Mouse (Mus musculus): Measurements from ENCODE around the gene Gm3409. TPM values are rescaled to one million over a fixed set of nuclear protein-coding genes. Genes with fewer than 3 reads are reported as not detected.
"Not testable (repeated sequence)": the region's sequence is repeated elsewhere in the genome, so short reads cannot be mapped to it uniquely, and the experiment has no call there.

Gene Gm3409
- polyA plus RNA-seq (2012; rRNA removed) (not detected in 2 replicates), polyA plus RNA-seq (2014; fragmentation: Nextera tagmentation; extraction: Ambion mirVana) (not detected in 2 replicates)

DNA sequence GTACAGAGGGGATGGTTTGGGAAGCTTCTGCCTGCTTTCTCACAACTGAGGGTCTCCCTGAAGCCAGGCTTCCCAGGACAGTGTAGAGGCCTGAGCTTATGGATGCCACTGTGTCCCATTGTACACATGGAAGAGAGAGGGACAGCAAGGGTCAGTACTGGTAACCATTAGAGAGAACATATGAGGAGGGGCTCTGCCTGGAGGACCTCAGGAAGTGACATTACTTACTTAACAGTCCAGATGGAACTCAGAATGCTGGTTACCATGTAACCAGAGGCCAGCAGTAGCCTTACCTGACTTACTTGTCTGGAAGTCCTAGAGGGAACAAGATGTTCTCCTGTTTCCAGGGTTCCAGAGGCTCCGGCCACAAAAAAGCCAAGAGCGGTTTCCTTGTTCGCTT lies at the start of gene Gm3409:
Gm3409 (plus strand) TSS at position 301 of the 400 bp plus-strand sequence.
- ATAC-seq (ENCODE audit: insufficient read depth); H3K36me3 ChIP-seq (replicated peaks; ENCODE audit: control insufficient read depth, insufficient read depth, low read depth); DNase-seq (ENCODE audit: low read depth in 3 of 3, low spot score in 3 of 3); H3K4me2 ChIP-seq (ENCODE audit: low read depth); H3K9me3 ChIP-seq (ENCODE audit: control insufficient read depth, low read length); H3K27ac ChIP-seq; H3K4me1 ChIP-seq (replicated peaks; ENCODE audit: control insufficient read depth in 2 of 2, insufficient read depth in 2 of 2, low read length in 1 of 2); H3K9ac ChIP-seq (replicated peaks); H3K27me3 ChIP-seq (ENCODE audit: control insufficient read depth, insufficient read depth, low read length); H3K4me3 ChIP-seq (ENCODE audit: insufficient read depth in 1 of 2, low read depth in 2 of 2, low read length in 2 of 2): not testable (repeated sequence)
- 74% methylated on average over 3 of the region's 3 CpGs for WGBS (ENCODE audit: insufficient replicate concordance)

DNA sequence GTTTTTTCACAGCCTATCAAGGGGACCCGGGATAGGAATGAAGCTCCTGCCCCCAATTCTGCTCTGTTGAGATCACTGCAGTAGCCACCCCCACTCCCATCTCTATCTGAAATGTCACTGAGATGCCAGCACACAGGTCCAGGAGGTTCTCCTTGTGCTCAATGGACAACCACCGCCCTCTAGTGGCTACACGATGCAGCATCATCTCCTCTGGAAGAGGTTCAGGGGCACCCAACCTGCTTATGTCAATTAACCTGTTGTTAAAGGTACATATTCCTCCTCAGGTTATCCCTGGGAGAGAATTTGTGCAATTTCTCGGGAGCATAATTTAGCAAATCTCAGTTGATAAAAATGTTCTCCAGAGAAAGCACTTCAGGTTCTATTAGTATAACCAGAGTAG lies 48.5 kb upstream of the Gm3409 start:
- peak; percentile 45 for TF ChIP-seq CTCF (IDR thresholded peaks at IDR 0.05; ENCODE audit: low read depth)
- not testable (repeated sequence) for H3K27ac ChIP-seq; H3K4me2 ChIP-seq (ENCODE audit: low read depth); DNase-seq (ENCODE audit: low read depth in 3 of 3, low spot score in 3 of 3); H3K27me3 ChIP-seq (ENCODE audit: control insufficient read depth, insufficient read depth, low read length); H3K9me3 ChIP-seq (ENCODE audit: control insufficient read depth, low read length); H3K4me1 ChIP-seq (replicated peaks; ENCODE audit: control insufficient read depth in 2 of 2, insufficient read depth in 2 of 2, low read length in 1 of 2); ATAC-seq (ENCODE audit: insufficient read depth); H3K36me3 ChIP-seq (replicated peaks; ENCODE audit: control insufficient read depth, insufficient read depth, low read depth); H3K4me3 ChIP-seq (ENCODE audit: insufficient read depth in 1 of 2, low read depth in 2 of 2, low read length in 2 of 2); H3K9ac ChIP-seq (replicated peaks)
- WGBS (ENCODE audit: insufficient replicate concordance), result 8% methylated on average over 3 of the region's 4 CpGs

DNA sequence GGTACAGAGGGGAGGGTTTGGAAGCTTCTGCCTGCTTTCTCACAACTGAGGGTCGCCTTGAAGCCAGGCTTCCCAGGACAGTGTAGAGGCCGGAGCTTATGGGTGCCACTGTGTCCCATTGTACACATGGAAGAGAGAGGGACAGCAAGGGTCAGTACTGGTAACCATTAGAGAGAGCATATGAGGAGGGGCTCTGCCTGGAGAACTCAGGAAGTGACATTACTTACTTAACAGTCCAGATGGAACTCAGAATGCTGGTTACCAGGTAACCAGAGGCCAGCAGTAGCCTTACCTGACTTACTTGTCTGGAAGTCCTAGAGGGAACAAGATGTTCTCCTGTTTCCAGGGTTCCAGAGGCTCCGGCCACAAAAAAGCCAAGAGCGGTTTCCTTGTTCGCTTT lies 46.4 kb upstream of the Gm3409 start, which contains the start of gene Gm6370:
Gm6370 (plus strand) TSS at position 301 of the 400 bp plus-strand sequence.
- H3K9ac ChIP-seq (replicated peaks); H3K4me1 ChIP-seq (replicated peaks; ENCODE audit: control insufficient read depth in 2 of 2, insufficient read depth in 2 of 2, low read length in 1 of 2); H3K9me3 ChIP-seq (ENCODE audit: control insufficient read depth, low read length); H3K4me2 ChIP-seq (ENCODE audit: low read depth); H3K27me3 ChIP-seq (ENCODE audit: control insufficient read depth, insufficient read depth, low read length); H3K36me3 ChIP-seq (replicated peaks; ENCODE audit: control insufficient read depth, insufficient read depth, low read depth); H3K4me3 ChIP-seq (ENCODE audit: insufficient read depth in 1 of 2, low read depth in 2 of 2, low read length in 2 of 2); ATAC-seq (ENCODE audit: insufficient read depth); H3K27ac ChIP-seq; DNase-seq (ENCODE audit: low read depth in 3 of 3, low spot score in 3 of 3): not testable (repeated sequence)
- WGBS (ENCODE audit: insufficient replicate concordance), result no CpG with 5 or more reads among the region's 5 CpGs

DNA sequence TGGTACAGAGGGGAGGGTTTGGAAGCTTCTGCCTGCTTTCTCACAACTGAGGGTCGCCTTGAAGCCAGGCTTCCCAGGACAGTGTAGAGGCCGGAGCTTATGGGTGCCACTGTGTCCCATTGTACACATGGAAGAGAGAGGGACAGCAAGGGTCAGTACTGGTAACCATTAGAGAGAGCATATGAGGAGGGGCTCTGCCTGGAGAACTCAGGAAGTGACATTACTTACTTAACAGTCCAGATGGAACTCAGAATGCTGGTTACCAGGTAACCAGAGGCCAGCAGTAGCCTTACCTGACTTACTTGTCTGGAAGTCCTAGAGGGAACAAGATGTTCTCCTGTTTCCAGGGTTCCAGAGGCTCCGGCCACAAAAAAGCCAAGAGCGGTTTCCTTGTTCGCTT lies 35.3 kb upstream of the Gm3409 start, which contains the start of gene 4930449I24Rik:
4930449I24Rik (plus strand) TSS at position 301 of the 400 bp plus-strand sequence.
- DNase-seq (ENCODE audit: low read depth in 3 of 3, low spot score in 3 of 3); H3K4me3 ChIP-seq (ENCODE audit: insufficient read depth in 1 of 2, low read depth in 2 of 2, low read length in 2 of 2); H3K9ac ChIP-seq (replicated peaks); H3K27me3 ChIP-seq (ENCODE audit: control insufficient read depth, insufficient read depth, low read length); H3K27ac ChIP-seq; H3K36me3 ChIP-seq (replicated peaks; ENCODE audit: control insufficient read depth, insufficient read depth, low read depth); H3K4me2 ChIP-seq (ENCODE audit: low read depth); ATAC-seq (ENCODE audit: insufficient read depth); H3K9me3 ChIP-seq (ENCODE audit: control insufficient read depth, low read length); H3K4me1 ChIP-seq (replicated peaks; ENCODE audit: control insufficient read depth in 2 of 2, insufficient read depth in 2 of 2, low read length in 1 of 2): not testable (repeated sequence)
- WGBS (ENCODE audit: insufficient replicate concordance), result no CpG with 5 or more reads among the region's 5 CpGs

DNA sequence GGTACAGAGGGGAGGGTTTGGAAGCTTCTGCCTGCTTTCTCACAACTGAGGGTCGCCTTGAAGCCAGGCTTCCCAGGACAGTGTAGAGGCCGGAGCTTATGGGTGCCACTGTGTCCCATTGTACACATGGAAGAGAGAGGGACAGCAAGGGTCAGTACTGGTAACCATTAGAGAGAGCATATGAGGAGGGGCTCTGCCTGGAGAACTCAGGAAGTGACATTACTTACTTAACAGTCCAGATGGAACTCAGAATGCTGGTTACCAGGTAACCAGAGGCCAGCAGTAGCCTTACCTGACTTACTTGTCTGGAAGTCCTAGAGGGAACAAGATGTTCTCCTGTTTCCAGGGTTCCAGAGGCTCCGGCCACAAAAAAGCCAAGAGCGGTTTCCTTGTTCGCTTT lies 23.6 kb upstream of the Gm3409 start, which contains the start of gene Gm3402:
Gm3402 (plus strand) TSS at position 301 of the 400 bp plus-strand sequence.
- not testable (repeated sequence) for H3K4me2 ChIP-seq (ENCODE audit: low read depth); H3K9me3 ChIP-seq (ENCODE audit: control insufficient read depth, low read length); DNase-seq (ENCODE audit: low read depth in 3 of 3, low spot score in 3 of 3); H3K9ac ChIP-seq (replicated peaks); H3K4me3 ChIP-seq (ENCODE audit: insufficient read depth in 1 of 2, low read depth in 2 of 2, low read length in 2 of 2); H3K36me3 ChIP-seq (replicated peaks; ENCODE audit: control insufficient read depth, insufficient read depth, low read depth); ATAC-seq (ENCODE audit: insufficient read depth); H3K27me3 ChIP-seq (ENCODE audit: control insufficient read depth, insufficient read depth, low read length); H3K4me1 ChIP-seq (replicated peaks; ENCODE audit: control insufficient read depth in 2 of 2, insufficient read depth in 2 of 2, low read length in 1 of 2); H3K27ac ChIP-seq
- WGBS (ENCODE audit: insufficient replicate concordance), result no CpG with 5 or more reads among the region's 5 CpGs

DNA sequence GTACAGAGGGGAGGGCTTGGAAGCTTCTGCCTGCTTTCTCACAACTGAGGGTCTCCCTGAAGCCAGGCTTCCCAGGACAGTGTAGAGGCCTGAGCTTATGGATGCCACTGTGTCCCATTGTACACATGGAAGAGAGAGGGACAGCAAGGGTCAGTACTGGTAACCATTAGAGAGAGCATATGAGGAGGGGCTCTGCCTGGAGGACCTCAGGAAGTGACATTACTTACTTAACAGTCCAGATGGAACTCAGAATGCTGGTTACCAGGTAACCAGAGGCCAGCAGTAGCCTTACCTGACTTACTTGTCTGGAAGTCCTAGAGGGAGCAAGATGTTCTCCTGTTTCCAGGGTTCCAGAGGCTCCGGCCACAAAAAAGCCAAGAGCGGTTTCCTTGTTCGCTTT lies 11.9 kb upstream of the Gm3409 start, which contains the start of gene Gm3404:
Gm3404 (plus strand) TSS at position 301 of the 400 bp plus-strand sequence.
- 100% methylated on average over 1 of the region's 3 CpGs for WGBS (ENCODE audit: insufficient replicate concordance)
- H3K4me2 ChIP-seq (ENCODE audit: low read depth); H3K27ac ChIP-seq; H3K9ac ChIP-seq (replicated peaks); H3K4me1 ChIP-seq (replicated peaks; ENCODE audit: control insufficient read depth in 2 of 2, insufficient read depth in 2 of 2, low read length in 1 of 2); DNase-seq (ENCODE audit: low read depth in 3 of 3, low spot score in 3 of 3); H3K9me3 ChIP-seq (ENCODE audit: control insufficient read depth, low read length); H3K36me3 ChIP-seq (replicated peaks; ENCODE audit: control insufficient read depth, insufficient read depth, low read depth); H3K4me3 ChIP-seq (ENCODE audit: insufficient read depth in 1 of 2, low read depth in 2 of 2, low read length in 2 of 2); H3K27me3 ChIP-seq (ENCODE audit: control insufficient read depth, insufficient read depth, low read length); ATAC-seq (ENCODE audit: insufficient read depth): not testable (repeated sequence)

DNA sequence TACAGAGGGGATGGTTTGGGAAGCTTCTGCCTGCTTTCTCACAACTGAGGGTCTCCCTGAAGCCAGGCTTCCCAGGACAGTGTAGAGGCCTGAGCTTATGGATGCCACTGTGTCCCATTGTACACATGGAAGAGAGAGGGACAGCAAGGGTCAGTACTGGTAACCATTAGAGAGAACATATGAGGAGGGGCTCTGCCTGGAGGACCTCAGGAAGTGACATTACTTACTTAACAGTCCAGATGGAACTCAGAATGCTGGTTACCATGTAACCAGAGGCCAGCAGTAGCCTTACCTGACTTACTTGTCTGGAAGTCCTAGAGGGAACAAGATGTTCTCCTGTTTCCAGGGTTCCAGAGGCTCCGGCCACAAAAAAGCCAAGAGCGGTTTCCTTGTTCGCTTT lies 18.4 kb downstream of the Gm3409 start, which contains the start of gene Gm3415:
Gm3415 (plus strand) TSS at position 301 of the 400 bp plus-strand sequence.
- not testable (repeated sequence) for H3K4me3 ChIP-seq (ENCODE audit: insufficient read depth in 1 of 2, low read depth in 2 of 2, low read length in 2 of 2); ATAC-seq (ENCODE audit: insufficient read depth); H3K4me2 ChIP-seq (ENCODE audit: low read depth); H3K9ac ChIP-seq (replicated peaks); DNase-seq (ENCODE audit: low read depth in 3 of 3, low spot score in 3 of 3); H3K4me1 ChIP-seq (replicated peaks; ENCODE audit: control insufficient read depth in 2 of 2, insufficient read depth in 2 of 2, low read length in 1 of 2); H3K36me3 ChIP-seq (replicated peaks; ENCODE audit: control insufficient read depth, insufficient read depth, low read depth); H3K27ac ChIP-seq; H3K9me3 ChIP-seq (ENCODE audit: control insufficient read depth, low read length); H3K27me3 ChIP-seq (ENCODE audit: control insufficient read depth, insufficient read depth, low read length)
- no CpG with 5 or more reads among the region's 3 CpGs for WGBS (ENCODE audit: insufficient replicate concordance)
